Mouse (Mus musculus): ENCODE measurements at regions not wholly inside any gene's neighbourhood (a gene's known extent, or its start where the extent isn't known, plus 50 kb on each side); places are given as distances from the start of the nearest gene placed in this dataset.

DNA sequence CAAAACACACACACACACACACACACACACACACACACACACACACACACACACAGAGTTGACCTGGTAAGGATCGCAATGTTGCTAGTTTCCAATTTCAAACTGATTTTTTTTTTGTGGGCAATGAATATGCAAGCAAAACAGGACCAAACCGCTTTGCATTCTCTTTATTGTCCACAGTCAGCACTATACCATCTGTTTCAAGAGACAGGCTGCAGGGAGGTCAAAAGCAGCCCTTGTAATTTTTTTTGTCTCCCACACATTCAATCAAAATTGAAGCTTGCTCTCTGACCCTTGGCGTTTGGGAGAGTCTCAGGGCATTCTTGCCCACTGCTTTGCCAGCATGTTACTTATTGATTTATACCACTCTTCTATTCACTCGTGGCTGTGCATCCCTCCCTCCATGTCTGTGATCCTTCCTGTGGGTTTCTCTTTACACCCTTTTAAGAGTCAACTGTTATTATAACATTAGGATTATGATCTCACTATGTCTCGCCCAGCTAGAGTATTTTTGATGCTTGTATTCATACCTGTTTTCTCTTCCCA lies 110.1 kb downstream of the S1pr1 start:
- Histone ChIP-seq H3K4me1 (ENCODE audit: control insufficient read depth) (no peaks in the 10 kb centered on the region), H3K27me3 (ENCODE audit: control insufficient read depth) (no peaks in the 10 kb centered on the region), H3K9me3 (ENCODE audit: control insufficient read depth, low read length) (no peaks in the 10 kb centered on the region), H3K4me3 (replicated peaks) (no peak overlapping the region), H3K36me3 (ENCODE audit: control insufficient read depth) (no peaks in the 10 kb centered on the region)
- TF ChIP-seq GATA1 (IDR thresholded peaks at IDR 0.05; ENCODE audit: low read length) = no peak
- TF ChIP-seq TAL1 (IDR thresholded peaks at IDR 0.05; ENCODE audit: low read length) = no peak

DNA sequence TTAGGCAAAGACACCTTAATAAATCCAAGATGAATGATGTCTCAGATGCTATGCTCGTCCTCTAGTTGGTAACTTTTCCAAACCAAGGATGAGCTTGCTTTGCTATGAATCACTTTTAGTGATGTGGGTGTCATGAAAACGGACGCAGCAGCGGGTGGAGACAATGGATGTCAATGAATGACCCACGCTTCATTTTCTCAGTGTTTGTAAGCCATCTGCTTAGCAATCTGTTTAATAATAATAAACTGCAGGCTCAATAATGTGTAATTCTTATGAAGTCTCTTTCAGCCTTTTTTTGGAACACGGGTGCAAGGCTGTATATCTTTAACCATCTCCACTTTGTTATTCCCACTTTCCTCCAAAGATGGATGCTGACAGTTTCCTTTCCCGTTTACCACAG lies 110.6 kb downstream of the S1pr1 start:
- TF ChIP-seq GATA1 (IDR thresholded peaks at IDR 0.05; ENCODE audit: low read length) (no peak), TAL1 (IDR thresholded peaks at IDR 0.05; ENCODE audit: low read length) (no peak)
- Histone ChIP-seq H3K9me3 (ENCODE audit: control insufficient read depth, low read length) (no peaks in the 10 kb centered on the region), H3K4me1 (ENCODE audit: control insufficient read depth) (no peaks in the 10 kb centered on the region), H3K36me3 (ENCODE audit: control insufficient read depth) (no peaks in the 10 kb centered on the region), H3K27me3 (ENCODE audit: control insufficient read depth) (no peaks in the 10 kb centered on the region), H3K4me3 (replicated peaks) (no peak overlapping the region)

- H3K27me3 ChIP-seq (ENCODE audit: control insufficient read depth) = no peaks in the 10 kb centered on the region
- no peak overlapping the region for H3K4me3 ChIP-seq (replicated peaks)
- H3K4me1 ChIP-seq (ENCODE audit: control insufficient read depth) = no peaks in the 10 kb centered on the region
- no peaks in the 10 kb centered on the region for H3K9me3 ChIP-seq (ENCODE audit: control insufficient read depth, low read length)
- TF ChIP-seq TAL1 (IDR thresholded peaks at IDR 0.05; ENCODE audit: low read length) = no peak
- no peak for TF ChIP-seq GATA1 (IDR thresholded peaks at IDR 0.05; ENCODE audit: low read length)
- H3K36me3 ChIP-seq (ENCODE audit: control insufficient read depth) = no peaks in the 10 kb centered on the region
Observed at GRCm38 (mm10) chr3:115603803-115604202, 111.1 kb downstream of the S1pr1 start.

GRCm38 (mm10) chr3:115599281-115599680 lies 115.6 kb downstream of the S1pr1 start:
- H3K27me3 ChIP-seq (ENCODE audit: control insufficient read depth) = no peaks in the 10 kb centered on the region
- no peaks in the 10 kb centered on the region for H3K36me3 ChIP-seq (ENCODE audit: control insufficient read depth)
- no peaks in the 10 kb centered on the region for H3K4me1 ChIP-seq (ENCODE audit: control insufficient read depth)
- H3K9me3 ChIP-seq (ENCODE audit: control insufficient read depth, low read length) = no peaks in the 10 kb centered on the region
- H3K4me3 ChIP-seq (replicated peaks) = no peak overlapping the region
- TF ChIP-seq GATA1 (IDR thresholded peaks at IDR 0.05; ENCODE audit: low read length) (no peak), TAL1 (IDR thresholded peaks at IDR 0.05; ENCODE audit: low read length) (no peak)

DNA sequence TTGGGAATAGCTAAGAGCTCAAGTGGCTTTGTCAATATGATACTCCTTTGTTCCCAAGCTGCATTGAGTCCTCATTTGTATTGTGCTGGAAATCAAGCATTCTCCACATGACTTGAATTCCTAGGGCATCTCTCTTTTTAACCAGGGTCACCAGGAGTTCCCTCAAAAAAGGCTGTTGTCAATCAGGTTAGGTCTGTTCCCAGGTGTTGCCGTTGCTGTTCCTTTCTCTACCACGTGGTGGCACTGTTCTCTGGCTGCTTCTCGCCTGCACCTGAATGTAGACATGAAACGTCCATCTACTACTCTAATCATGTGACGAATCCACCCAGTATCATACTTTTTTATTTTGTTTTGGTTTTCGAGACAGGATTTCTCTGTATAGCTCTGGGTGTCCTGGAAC lies 118.3 kb downstream of the S1pr1 start:
- Histone ChIP-seq H3K9me3 (ENCODE audit: control insufficient read depth, low read length) (no peaks in the 10 kb centered on the region), H3K4me1 (ENCODE audit: control insufficient read depth) (no peaks in the 10 kb centered on the region), H3K4me3 (replicated peaks) (no peak overlapping the region), H3K36me3 (ENCODE audit: control insufficient read depth) (no peaks in the 10 kb centered on the region), H3K27me3 (ENCODE audit: control insufficient read depth) (no peaks in the 10 kb centered on the region)
- TF ChIP-seq GATA1 (IDR thresholded peaks at IDR 0.05; ENCODE audit: low read length) (no peak), TAL1 (IDR thresholded peaks at IDR 0.05; ENCODE audit: low read length) (no peak)

DNA sequence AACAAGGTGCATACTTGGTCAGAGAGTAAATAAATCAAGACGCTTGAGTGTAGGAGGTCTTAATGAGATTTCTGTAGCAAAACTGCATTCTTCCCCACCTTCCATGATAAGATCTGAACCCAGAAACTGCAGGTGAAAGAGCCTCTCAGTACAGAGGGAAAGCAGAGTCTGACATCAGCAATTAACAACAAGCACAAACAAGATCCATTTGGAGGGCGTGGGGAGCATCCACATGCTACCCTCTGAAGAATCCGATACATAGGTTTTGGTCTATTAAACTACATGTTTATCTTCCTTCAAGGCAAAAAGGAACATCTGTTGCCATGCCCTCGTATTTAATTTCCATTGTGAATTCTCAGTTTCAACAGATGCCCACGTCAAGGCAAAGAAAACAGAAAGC lies 124.2 kb downstream of the S1pr1 start:
- no peaks in the 10 kb centered on the region for H3K9me3 ChIP-seq (ENCODE audit: control insufficient read depth, low read length)

DNA sequence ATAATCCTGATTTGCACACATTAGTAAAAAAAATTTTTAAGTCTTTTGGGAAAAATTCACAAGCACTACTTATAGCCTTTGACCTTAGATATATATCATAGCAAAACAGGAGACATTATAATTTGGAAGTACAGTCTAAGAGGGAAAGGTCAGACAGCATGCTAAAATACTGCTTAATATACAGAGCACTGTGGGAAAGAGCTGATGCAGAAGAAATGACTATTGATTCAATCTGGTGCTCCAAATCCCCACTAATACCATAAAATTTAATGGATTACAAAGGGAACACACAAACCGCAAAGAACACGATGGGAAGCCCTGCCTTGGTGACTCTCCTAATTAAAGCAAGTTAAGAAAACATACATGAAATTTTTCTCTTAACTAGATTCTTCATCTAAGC lies 126.3 kb downstream of the S1pr1 start:
- TF ChIP-seq GATA1 (IDR thresholded peaks at IDR 0.05; ENCODE audit: low read length) (no peak), TAL1 (IDR thresholded peaks at IDR 0.05; ENCODE audit: low read length) (no peak)

More for the DNA sequence above, 124.2 kb downstream of the S1pr1 start:
- no peaks in the 10 kb centered on the region for H3K27me3 ChIP-seq (ENCODE audit: control insufficient read depth)
- no peaks in the 10 kb centered on the region for H3K36me3 ChIP-seq (ENCODE audit: control insufficient read depth)
- no peaks in the 10 kb centered on the region for H3K4me1 ChIP-seq (ENCODE audit: control insufficient read depth)
- H3K4me3 ChIP-seq (replicated peaks) = no peak overlapping the region
- TF ChIP-seq GATA1 (IDR thresholded peaks at IDR 0.05; ENCODE audit: low read length) (no peak), TAL1 (IDR thresholded peaks at IDR 0.05; ENCODE audit: low read length) (no peak)

GRCm38 (mm10) chr3:115580131-115580932 lies 134.5 kb downstream of the S1pr1 start:
- no peaks in the 10 kb centered on the region for H3K4me1 ChIP-seq (ENCODE audit: control insufficient read depth)
- no peak overlapping the region for H3K4me3 ChIP-seq (replicated peaks)
- H3K27me3 ChIP-seq (ENCODE audit: control insufficient read depth) = no peaks in the 10 kb centered on the region
- H3K9me3 ChIP-seq (ENCODE audit: control insufficient read depth, low read length) = no peaks in the 10 kb centered on the region
- TF ChIP-seq GATA1 (IDR thresholded peaks at IDR 0.05; ENCODE audit: low read length) = no peak
- TF ChIP-seq TAL1 (IDR thresholded peaks at IDR 0.05; ENCODE audit: low read length) = no peak
- no peaks in the 10 kb centered on the region for H3K36me3 ChIP-seq (ENCODE audit: control insufficient read depth)

More for the DNA sequence above, 126.3 kb downstream of the S1pr1 start:
- H3K27me3 ChIP-seq (ENCODE audit: control insufficient read depth) = no peaks in the 10 kb centered on the region
- H3K4me3 ChIP-seq (replicated peaks) = no peak overlapping the region
- no peaks in the 10 kb centered on the region for H3K4me1 ChIP-seq (ENCODE audit: control insufficient read depth)
- H3K9me3 ChIP-seq (ENCODE audit: control insufficient read depth, low read length) = no peaks in the 10 kb centered on the region
- no peaks in the 10 kb centered on the region for H3K36me3 ChIP-seq (ENCODE audit: control insufficient read depth)

DNA sequence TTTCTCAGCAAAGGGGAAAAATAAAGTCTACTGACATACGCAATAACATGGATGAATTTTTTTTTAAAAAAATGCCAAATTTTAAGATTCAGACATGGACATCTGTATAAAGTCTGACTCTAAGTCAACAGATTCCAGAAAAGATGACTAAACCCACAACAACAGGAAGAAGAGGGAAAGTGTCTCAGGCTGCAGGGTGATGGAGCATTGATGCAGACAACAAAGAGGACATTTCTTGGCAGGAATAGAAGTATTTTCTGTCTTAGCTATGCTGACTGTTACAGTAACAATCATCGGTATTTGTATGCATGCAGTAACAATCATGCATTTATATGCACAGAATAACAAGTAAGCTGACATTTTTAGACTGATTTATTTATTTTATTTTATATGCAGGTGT lies 139.5 kb downstream of the S1pr1 start:
- TF ChIP-seq TAL1 (IDR thresholded peaks at IDR 0.05; ENCODE audit: low read length) (no peak), GATA1 (IDR thresholded peaks at IDR 0.05; ENCODE audit: low read length) (no peak)

More for the DNA sequence above, 139.5 kb downstream of the S1pr1 start:
- H3K9me3 ChIP-seq (ENCODE audit: control insufficient read depth, low read length) = no peaks in the 10 kb centered on the region
- no peaks in the 10 kb centered on the region for H3K4me1 ChIP-seq (ENCODE audit: control insufficient read depth)
- no peaks in the 10 kb centered on the region for H3K36me3 ChIP-seq (ENCODE audit: control insufficient read depth)
- no peaks in the 10 kb centered on the region for H3K27me3 ChIP-seq (ENCODE audit: control insufficient read depth)
- no peak overlapping the region for H3K4me3 ChIP-seq (replicated peaks)

Data from erythroblast, embryonic 14.5 days (primary cell).